Mouse (Mus musculus): Measurements from ENCODE around the gene Gstm4. TPM values are rescaled to one million over a fixed set of nuclear protein-coding genes. Genes with fewer than 3 reads are reported as not detected.
"Not testable (repeated sequence)": the region's sequence is repeated elsewhere in the genome, so short reads cannot be mapped to it uniquely, and the experiment has no call there.

The Gstm4 gene
- polyA plus RNA-seq, 1 experiment from 2014 or later, result 16.0 TPM

- WGBS, result 46% methylated on average over 8 of the region's 8 CpGs
- no peak overlapping the region for H3K4me3 ChIP-seq (ENCODE audit: low read depth, low read length)
- no peaks in the 10 kb centered on the region for H3K4me1 ChIP-seq (ENCODE audit: insufficient read depth)
- no peaks in the 10 kb centered on the region for H3K27me3 ChIP-seq (ENCODE audit: insufficient read depth, low read length)
- no peak for TF ChIP-seq CTCF (IDR thresholded peaks at IDR 0.05; ENCODE audit: low read depth)
- H3K4me2 ChIP-seq, result no peak overlapping the region
- peak; percentile 45 for DNase-seq
- no peaks in the 10 kb centered on the region for H3K36me3 ChIP-seq (ENCODE audit: insufficient read depth)
- H3K9ac ChIP-seq, result no peak overlapping the region
- H3K27ac ChIP-seq (ENCODE audit: low read depth), result no peak overlapping the region
- H3K9me3 ChIP-seq (ENCODE audit: low read depth, low read length), result no peaks in the 10 kb centered on the region
- ATAC-seq (ENCODE audit: insufficient read depth), result no peak
These were observed 42.7 kb downstream of the Gstm4 start for GRCm38 (mm10) chr3:108002021-108002420.

- Histone ChIP-seq H3K4me2 (no peak overlapping the region), H3K9me3 (ENCODE audit: low read depth, low read length) (no peaks in the 10 kb centered on the region), H3K36me3 (ENCODE audit: insufficient read depth) (no peaks in the 10 kb centered on the region), H3K9ac (no peak overlapping the region), H3K4me3 (ENCODE audit: low read depth, low read length) (no peak overlapping the region), H3K27ac (ENCODE audit: low read depth) (no peak overlapping the region), H3K27me3 (ENCODE audit: insufficient read depth, low read length) (no peaks in the 10 kb centered on the region), H3K4me1 (ENCODE audit: insufficient read depth) (no peaks in the 10 kb centered on the region)
- WGBS, result 70% methylated on average over 3 of the region's 3 CpGs
- TF ChIP-seq CTCF (IDR thresholded peaks at IDR 0.05; ENCODE audit: low read depth), result no peak
- ATAC-seq (ENCODE audit: insufficient read depth) (no peak), DNase-seq (peak; percentile 8)
These were observed 45.2 kb downstream of the Gstm4 start for GRCm38 (mm10) chr3:107999491-107999890.

- H3K9me3 ChIP-seq (ENCODE audit: low read depth, low read length), result no peaks in the 10 kb centered on the region
- no peaks in the 10 kb centered on the region for H3K27me3 ChIP-seq (ENCODE audit: insufficient read depth, low read length)
- H3K4me3 ChIP-seq (ENCODE audit: low read depth, low read length), result no peak overlapping the region
- H3K36me3 ChIP-seq (ENCODE audit: insufficient read depth), result no peaks in the 10 kb centered on the region
- DNase-seq (no peak), ATAC-seq (ENCODE audit: insufficient read depth) (no peak)
- 81% methylated on average over 3 of the region's 3 CpGs for WGBS
- no peak overlapping the region for H3K4me2 ChIP-seq
- TF ChIP-seq CTCF (IDR thresholded peaks at IDR 0.05; ENCODE audit: low read depth), result no peak
- no peaks in the 10 kb centered on the region for H3K4me1 ChIP-seq (ENCODE audit: insufficient read depth)
- no peak overlapping the region for H3K27ac ChIP-seq (ENCODE audit: low read depth)
- no peak overlapping the region for H3K9ac ChIP-seq
These were observed 46.1 kb downstream of the Gstm4 start for GRCm38 (mm10) chr3:107998591-107998990.

- no peak for TF ChIP-seq CTCF (IDR thresholded peaks at IDR 0.05; ENCODE audit: low read depth)
- Histone ChIP-seq H3K27ac (ENCODE audit: low read depth) (no peak overlapping the region), H3K4me2 (no peak overlapping the region), H3K9ac (no peak overlapping the region), H3K36me3 (ENCODE audit: insufficient read depth) (no peaks in the 10 kb centered on the region), H3K4me3 (ENCODE audit: low read depth, low read length) (no peak overlapping the region), H3K9me3 (ENCODE audit: low read depth, low read length) (no peaks in the 10 kb centered on the region), H3K27me3 (ENCODE audit: insufficient read depth, low read length) (no peaks in the 10 kb centered on the region), H3K4me1 (ENCODE audit: insufficient read depth) (no peaks in the 10 kb centered on the region)
- no peak for ATAC-seq (ENCODE audit: insufficient read depth)
- DNase-seq, result no peak
- 68% methylated on average over 4 of the region's 4 CpGs for WGBS
These were observed 48.1 kb downstream of the Gstm4 start for GRCm38 (mm10) chr3:107996576-107996975.

- ATAC-seq (ENCODE audit: insufficient read depth); H3K4me1 ChIP-seq (ENCODE audit: insufficient read depth): not testable (repeated sequence)
- WGBS, result 82% methylated on average over 2 of the region's 2 CpGs
These were observed 48.7 kb downstream of the Gstm4 start for GRCm38 (mm10) chr3:107995974-107996373.

More at GRCm38 (mm10) chr3:107995974-107996373, 48.7 kb downstream of the Gstm4 start:
- not testable (repeated sequence) for H3K36me3 ChIP-seq (ENCODE audit: insufficient read depth); H3K27me3 ChIP-seq (ENCODE audit: insufficient read depth, low read length); H3K9me3 ChIP-seq (ENCODE audit: low read depth, low read length); H3K9ac ChIP-seq; H3K27ac ChIP-seq (ENCODE audit: low read depth); H3K4me2 ChIP-seq; H3K4me3 ChIP-seq (ENCODE audit: low read depth, low read length); DNase-seq

Other genes with a start within 250 kb of the Gstm4 start
- not detected in 2 replicates for gene Eps8l3, start 167.7 kb downstream of the Gstm4 start, polyA plus RNA-seq (2014; fragmentation: Nextera tagmentation; extraction: Ambion mirVana)
- 142 and 148 TPM in 2 replicates for gene Gstm5, start 149.1 kb downstream of the Gstm4 start, polyA plus RNA-seq (2014; fragmentation: Nextera tagmentation; extraction: Ambion mirVana)
- 12.3 and 13.9 TPM in 2 replicates for gene Gstm7, start 113.1 kb downstream of the Gstm4 start, polyA plus RNA-seq (2014; fragmentation: Nextera tagmentation; extraction: Ambion mirVana)
- 2.2 and 2.9 TPM in 2 replicates for gene Gstm6, start 101.1 kb downstream of the Gstm4 start, polyA plus RNA-seq (2014; fragmentation: Nextera tagmentation; extraction: Ambion mirVana)
- gene Gstm3, start 75.6 kb downstream of the Gstm4 start, polyA plus RNA-seq (2014; fragmentation: Nextera tagmentation; extraction: Ambion mirVana), result 0.18 and 0.31 TPM in 2 replicates
- gene Gstm2, start 58.4 kb downstream of the Gstm4 start, polyA plus RNA-seq (2014; fragmentation: Nextera tagmentation; extraction: Ambion mirVana), result 103 and 116 TPM in 2 replicates
- gene Gstm1, start 26.9 kb downstream of the Gstm4 start, polyA plus RNA-seq (2014; fragmentation: Nextera tagmentation; extraction: Ambion mirVana), result 38.1 and 42.5 TPM in 2 replicates
- gene Ampd2, start 41.8 kb upstream of the Gstm4 start, polyA plus RNA-seq (2014; fragmentation: Nextera tagmentation; extraction: Ambion mirVana), result 31.4 and 37.4 TPM in 2 replicates
- 0.50 and 0.97 TPM in 2 replicates for gene Gnat2, start 47.9 kb upstream of the Gstm4 start, polyA plus RNA-seq (2014; fragmentation: Nextera tagmentation; extraction: Ambion mirVana)
- gene Gnai3, start 101.3 kb upstream of the Gstm4 start, polyA plus RNA-seq (2014; fragmentation: Nextera tagmentation; extraction: Ambion mirVana), result 172 and 178 TPM in 2 replicates
- 0.11 TPM in 1 of 2 replicates, not detected in the other for gene Gpr61, start 110.0 kb upstream of the Gstm4 start, polyA plus RNA-seq (2014; fragmentation: Nextera tagmentation; extraction: Ambion mirVana)
- gene Amigo1, start 141.4 kb upstream of the Gstm4 start, polyA plus RNA-seq (2014; fragmentation: Nextera tagmentation; extraction: Ambion mirVana), result 2.1 TPM in 2 replicates
- gene Cyb561d1, start 156.3 kb upstream of the Gstm4 start, polyA plus RNA-seq (2014; fragmentation: Nextera tagmentation; extraction: Ambion mirVana), result 2.0 TPM in 2 replicates
- gene Atxn7l2, start 166.0 kb upstream of the Gstm4 start, polyA plus RNA-seq (2014; fragmentation: Nextera tagmentation; extraction: Ambion mirVana), result 14.0 and 18.1 TPM in 2 replicates
- gene Sypl2, start 181.8 kb upstream of the Gstm4 start, polyA plus RNA-seq (2014; fragmentation: Nextera tagmentation; extraction: Ambion mirVana), result 0.54 and 0.96 TPM in 2 replicates
- gene Psma5, start 212.0 kb upstream of the Gstm4 start, polyA plus RNA-seq (2014; fragmentation: Nextera tagmentation; extraction: Ambion mirVana), result 320 and 323 TPM in 2 replicates
- gene Sort1, start 239.2 kb upstream of the Gstm4 start, polyA plus RNA-seq (2014; fragmentation: Nextera tagmentation; extraction: Ambion mirVana), result 32.7 and 33.2 TPM in 2 replicates

All from lung, embryonic 14.5 days (tissue).